Mouse (Mus musculus) embryonic fibroblast, embryonic 13.5 days (primary cell): Measurements from ENCODE around the gene Tbc1d16.

Source experiments
- CTCF ChIP-seq: IDR thresholded peaks from 2 replicates; pipeline ENCODE4 v1.5.1; 2011; ENCODE audit warnings: mild to moderate bottlenecking, control low read depth, low read length, moderate library complexity, borderline replicate concordance; ENCODE audit not compliant: insufficient read depth
- POLR2A ChIP-seq: IDR thresholded peaks from 2 replicates; pipeline ENCODE4 v1.6.1; 2011; ENCODE audit warnings: low read depth, mild to moderate bottlenecking, control low read depth, low read length, moderate library complexity

DNA sequence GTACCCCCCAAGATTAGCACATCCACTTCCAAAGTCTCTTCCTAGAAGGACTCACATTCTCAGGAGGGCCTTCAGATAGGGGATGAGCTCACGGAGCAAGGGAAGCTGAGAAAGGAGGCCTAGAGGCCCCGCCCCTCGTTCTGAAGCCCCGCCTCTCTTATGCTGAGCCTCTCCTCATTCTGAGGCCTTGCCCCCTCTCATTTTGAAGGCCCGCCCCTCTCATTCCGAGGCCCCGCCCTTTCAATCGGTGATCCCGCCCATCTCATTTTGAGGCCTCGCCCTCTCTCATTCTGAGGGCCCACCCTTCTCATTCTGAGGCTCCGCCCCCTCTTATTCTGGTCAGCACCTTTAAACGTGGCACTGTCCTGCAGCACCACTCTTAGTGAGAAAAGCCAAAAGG, 82.2 kb downstream of the Tbc1d16 start:
- TF ChIP-seq CTCF (no peak), POLR2A (no peak)
